Mouse (Mus musculus) c-Kit-positive CD71-positive TER-119-positive erythroid progenitor cells, embryonic 14.5 days (primary cell): Measurements from ENCODE around the gene Myl10.
A peak's percentile ranks its signal among the peaks of the same experiment; 100 is the strongest.
"Not testable (repeated sequence)": the region's sequence is repeated elsewhere in the genome, so short reads cannot be mapped to it uniquely, and the experiment has no call there.

Experiments used
- DNase-seq: peaks from one replicate; pipeline ENCODE4 v3.0.0-alpha.2; 2013; ENCODE audit warnings: low spot score

The Myl10 gene

DNA sequence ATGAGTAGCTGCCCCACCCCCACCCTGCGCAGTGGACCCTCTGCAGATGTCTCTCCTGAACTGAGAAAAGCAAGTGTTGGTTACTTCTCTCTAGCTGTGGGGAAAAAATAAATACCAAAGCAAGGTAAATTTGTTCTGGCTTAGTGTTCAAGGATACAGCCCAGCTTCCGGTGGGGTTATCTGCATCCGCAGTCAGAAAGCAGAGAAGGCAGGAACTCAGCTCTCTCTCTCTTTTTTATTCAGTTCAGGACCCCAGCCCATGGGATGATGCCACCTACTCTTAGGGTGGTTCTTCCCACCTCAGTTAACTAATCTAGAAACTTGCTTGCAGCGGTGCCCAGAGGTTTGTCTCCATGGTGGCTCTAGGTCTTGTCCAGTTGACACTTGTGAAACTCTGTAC is at the start of gene Myl10:
Myl10 (plus strand) TSS at position 363 of the 400 bp plus-strand sequence.
- DNase-seq: no peak

DNA sequence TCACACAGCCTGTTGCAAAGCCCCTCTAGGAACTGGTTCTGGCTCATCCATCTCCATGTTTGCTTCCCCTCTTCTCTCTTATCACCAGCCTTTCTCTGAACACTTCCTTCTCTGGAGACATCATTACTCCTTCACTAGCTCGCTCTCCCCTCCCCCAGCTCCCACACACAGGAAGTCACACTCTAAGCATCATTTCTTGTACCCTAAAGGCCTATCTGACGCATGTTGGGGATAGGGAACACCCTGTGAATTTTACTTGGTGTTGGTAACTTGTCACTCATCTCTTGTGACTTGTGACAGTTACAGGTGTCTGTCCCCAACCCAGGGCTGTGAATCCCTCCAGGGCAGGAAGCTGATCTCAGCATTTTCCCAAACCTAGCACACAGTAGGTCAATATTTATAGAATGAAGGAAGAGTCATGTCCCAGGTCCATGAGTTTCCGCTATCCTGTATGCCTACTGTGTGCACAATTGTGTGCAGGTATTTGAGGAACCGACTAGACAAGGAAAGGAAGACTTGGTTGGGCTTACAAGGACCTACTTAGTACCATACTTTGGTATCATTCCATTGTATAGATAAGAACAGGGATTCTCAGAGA is 46.1 kb upstream of the Myl10 start:
- no peak for DNase-seq

GRCm38 (mm10) chr5:136649071-136649470 is 43.9 kb upstream of the Myl10 start:
- no peak for DNase-seq

- DNase-seq: no peak
Observed at GRCm38 (mm10) chr5:136649655-136650054, 43.3 kb upstream of the Myl10 start.

DNA sequence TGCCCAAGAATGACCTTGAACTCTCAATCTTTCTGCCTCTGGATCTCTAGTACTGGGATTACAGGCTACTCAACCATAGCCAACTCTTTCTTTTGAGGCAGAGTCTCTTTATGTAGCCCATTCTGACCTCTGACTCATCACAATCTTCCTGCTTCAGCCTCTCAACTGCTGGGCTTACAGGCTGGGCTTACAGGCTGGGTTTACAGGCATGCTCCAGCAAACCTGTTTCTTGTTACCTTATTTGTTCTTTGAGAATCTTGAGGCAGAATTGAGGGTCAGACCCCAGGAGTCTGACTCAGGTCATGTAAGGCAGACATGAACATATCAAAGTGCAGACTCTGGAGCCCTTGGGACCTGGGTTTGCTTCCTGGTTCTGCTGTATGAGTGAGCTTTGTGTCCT is 38.5 kb upstream of the Myl10 start:
- no peak for DNase-seq

DNA sequence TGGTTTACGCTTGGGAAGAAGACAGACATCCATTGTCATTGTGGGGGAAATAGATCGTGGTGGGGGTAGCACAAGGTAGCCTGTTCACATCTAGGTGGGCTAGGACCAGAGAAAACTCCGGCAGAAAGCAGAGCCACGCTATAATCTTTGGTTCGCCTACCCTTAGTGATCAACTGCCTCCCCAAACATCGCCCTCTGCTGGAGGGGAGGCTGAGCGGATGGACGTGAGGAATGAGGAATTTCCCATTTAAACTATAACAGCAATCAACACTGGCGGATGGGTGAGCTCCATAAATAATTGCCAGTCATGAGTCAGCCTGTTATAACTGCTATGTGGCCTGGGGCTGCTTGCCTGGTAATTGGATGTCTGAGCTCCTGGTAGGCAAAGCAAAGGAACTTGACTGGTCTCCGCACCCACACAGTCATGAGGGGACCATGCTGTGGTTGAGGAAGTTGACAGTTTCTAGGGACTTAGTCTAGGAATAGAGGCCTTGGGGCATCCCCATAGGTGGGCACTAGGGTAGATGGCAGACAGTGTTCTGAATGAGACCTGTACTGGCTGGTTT is 36.0 kb upstream of the Myl10 start:
- no peak for DNase-seq

- DNase-seq: not testable (repeated sequence)
Observed at GRCm38 (mm10) chr5:136660721-136661120, 32.2 kb upstream of the Myl10 start.

DNA sequence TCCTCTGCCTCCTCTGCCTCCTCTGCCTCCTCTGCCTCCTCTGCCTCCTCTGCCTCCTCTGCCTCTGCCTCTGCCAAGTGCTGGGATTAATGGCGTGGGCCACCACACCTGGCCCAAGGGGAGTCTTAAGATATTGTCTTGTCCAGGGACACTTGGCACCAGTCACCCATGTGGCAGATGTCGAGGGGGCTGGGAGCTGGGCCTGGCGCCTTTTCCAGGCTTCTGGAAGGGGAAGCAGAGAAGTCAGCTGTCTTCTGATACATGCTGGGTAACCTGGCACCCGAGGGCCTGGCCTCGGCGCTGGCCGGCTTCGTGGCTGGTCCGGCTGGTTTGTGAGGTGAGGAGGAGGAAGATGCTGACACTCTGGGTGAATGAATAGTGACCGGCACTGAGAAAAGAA is 30.7 kb upstream of the Myl10 start:
- DNase-seq: no peak

DNA sequence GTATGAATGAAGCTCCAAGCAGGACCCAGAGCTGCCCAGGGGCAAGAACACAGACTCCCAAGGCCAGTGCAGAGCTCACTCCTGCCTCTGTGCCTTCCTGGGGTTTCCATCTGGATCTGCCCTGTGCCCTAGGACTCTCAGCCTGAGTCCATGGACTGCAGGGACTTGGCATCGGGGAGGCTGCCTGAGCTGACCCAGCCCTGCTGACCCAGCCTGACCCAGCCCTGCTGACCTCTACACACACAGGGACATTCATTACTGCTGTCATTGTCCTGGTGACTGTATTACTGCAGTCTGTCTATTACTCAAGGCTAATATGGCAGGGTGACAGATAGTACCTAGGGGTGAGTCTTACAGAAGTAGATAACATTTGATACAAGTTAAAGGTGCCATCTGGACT is 30.1 kb upstream of the Myl10 start:
- no peak for DNase-seq

- peak; percentile 64 for DNase-seq
Observed at GRCm38 (mm10) chr5:136664497-136664896, 28.4 kb upstream of the Myl10 start.

GRCm38 (mm10) chr5:136676315-136677030 is 16.5 kb upstream of the Myl10 start:
- DNase-seq: no peak

DNA sequence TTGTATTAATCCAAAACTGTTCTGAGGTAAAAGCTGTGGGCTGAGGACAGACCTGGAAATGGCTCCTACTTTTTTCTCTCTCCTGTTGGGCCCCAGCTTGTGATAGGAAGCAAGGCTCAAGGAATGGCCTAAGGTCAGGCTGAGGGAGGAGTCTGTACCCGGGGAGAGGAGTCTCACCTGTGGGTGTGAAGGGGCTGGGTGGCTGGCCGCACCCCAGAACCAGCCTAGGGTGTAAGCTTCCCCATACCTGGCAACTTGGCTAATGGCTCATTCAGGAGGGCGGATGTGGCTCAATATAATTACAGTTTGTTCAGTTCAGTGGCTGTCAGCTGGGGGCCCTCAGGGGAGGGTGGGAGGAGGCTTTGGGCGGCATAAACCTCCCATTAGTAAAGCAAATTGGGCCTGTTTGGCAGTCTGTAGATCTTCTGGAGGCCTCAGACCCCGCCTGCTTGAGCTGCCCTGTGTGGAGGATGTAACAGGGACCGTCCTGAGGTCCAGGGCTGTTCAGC is 14.1 kb upstream of the Myl10 start:
- no peak for DNase-seq

GRCm38 (mm10) chr5:136686349-136686748 is 6.6 kb upstream of the Myl10 start:
- DNase-seq: no peak

DNA sequence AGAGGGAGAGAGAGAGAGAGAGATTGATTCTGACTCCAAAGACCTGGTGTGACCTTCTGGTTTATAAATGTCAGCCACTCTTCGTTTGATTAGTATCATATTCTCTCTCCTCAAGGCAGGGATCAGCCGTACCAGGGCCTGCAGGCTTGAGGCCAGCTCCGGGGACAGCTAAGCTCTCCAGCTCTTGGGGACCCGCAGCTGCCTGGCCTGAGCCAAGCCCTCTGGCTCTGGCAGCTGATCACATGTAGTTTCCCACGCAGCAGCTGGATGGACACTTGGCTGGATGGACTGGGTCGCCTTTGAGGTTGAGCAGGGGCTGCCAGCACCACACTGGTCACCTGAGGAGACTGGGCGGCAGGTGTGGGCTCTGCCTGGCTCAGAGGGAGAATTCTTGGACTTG is 5.4 kb upstream of the Myl10 start:
- no peak for DNase-seq

GRCm38 (mm10) chr5:136688841-136689240 is 4.1 kb upstream of the Myl10 start:
- DNase-seq: no peak

GRCm38 (mm10) chr5:136691170-136691569 is 1.8 kb upstream of the Myl10 start:
- no peak for DNase-seq

DNA sequence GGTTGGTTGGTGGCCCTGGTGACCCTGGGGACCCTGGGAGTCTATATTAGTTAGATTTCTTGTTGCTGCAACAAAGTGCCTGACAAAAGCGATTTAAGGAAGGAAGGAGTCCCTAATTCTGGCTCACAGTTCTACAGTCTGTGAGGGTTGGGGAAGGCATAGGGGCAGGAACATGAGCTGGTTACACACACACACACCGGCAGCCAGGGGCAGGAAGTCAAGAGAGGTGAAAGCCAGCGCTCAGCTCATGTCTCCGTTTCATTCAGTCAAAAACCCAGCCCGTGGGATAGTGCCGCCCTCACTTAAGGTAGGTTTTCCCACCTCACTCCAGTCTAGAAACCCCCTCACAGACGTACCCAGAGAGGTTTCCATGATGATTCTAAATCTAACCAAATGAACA is 472 bp downstream of the Myl10 start:
- no peak for DNase-seq

- DNase-seq: no peak
Observed at GRCm38 (mm10) chr5:136694976-136695375, 2.0 kb downstream of the Myl10 start.

GRCm38 (mm10) chr5:136696516-136696915 is 3.6 kb downstream of the Myl10 start:
- no peak for DNase-seq

DNA sequence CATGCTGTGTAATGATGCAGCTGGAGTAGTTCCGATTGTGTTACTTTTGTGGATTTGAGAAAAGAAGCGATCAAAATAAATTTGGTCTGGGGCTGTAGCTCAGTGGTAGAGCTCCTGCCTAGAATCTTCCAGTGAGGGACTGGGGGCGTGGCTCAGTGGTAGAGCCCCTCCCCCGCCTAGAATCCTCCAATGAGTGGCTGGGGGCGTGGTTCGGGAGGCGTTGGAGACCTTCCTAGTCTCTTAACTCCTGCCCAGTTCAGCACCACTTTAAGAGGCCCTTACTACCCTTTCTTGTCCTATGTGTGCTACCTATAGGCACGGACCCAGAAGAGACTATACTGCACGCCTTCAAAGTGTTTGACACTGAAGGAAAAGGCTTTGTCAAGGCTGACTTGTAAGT is 4.7 kb downstream of the Myl10 start:
- DNase-seq: no peak

GRCm38 (mm10) chr5:136702159-136702725 is 9.3 kb downstream of the Myl10 start:
- DNase-seq: no peak

DNA sequence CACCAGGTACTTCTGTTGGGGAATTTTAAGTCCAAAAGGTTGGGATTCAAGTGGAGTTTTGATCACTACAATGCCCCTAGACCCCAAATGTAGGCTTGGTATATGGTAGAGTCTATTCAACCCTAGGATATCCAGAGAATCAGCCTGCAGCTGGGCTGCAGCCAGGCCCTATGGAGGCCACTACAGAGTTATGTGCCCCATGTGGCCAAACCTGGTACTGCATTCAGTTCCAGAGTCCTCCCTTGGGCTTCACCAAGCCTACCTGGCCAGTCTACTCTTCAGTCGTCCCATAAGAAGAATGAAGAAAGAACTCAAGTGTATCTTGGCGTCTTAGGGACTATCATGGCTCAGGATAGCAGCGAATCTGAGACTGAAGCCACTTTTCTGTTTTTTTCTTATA is 10.8 kb downstream of the Myl10 start:
- peak; percentile 55 for DNase-seq

DNA sequence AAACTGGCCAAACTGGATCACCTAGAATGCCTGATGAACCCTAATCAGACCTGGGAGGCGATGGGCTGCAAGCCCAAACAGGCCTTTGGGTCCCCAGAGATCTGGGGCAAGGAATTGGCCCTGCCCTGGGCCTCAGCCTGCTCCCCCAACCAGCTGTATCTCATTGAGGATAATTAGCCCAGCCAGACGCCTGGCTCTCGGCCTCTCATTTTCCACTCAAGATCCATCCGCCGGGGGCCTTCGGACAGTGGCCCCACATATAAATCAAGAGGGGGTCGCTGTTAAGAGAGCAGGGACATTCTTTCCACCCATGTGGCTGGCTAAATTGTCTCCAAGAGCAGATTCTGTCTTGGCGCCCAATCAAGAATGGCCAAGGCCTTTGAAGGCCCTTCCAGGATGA is 11.2 kb downstream of the Myl10 start:
- no peak for DNase-seq
